Mouse (Mus musculus) adrenal gland (tissue): ENCODE measurements around the gene Cacna1h.

ENCODE experiments used
- intact Hi-C: fragments of 180-260 bp; cut with DNase I; formaldehyde crosslinking; loops from one replicate; pipeline ENCODE4 v1.15.1; 2025

The Cacna1h gene

GRCm38 (mm10) chr17:25333943-25334342 lies 99.6 kb downstream of the Cacna1h start:
- intact Hi-C loops, result loop anchor here (2.0 to 5.0 kb wide), 2 partner anchors 33 to 137 kb away; partner anchors contain the start of genes Tpsb2 and Tpsg1

- intact Hi-C loops, result loop anchor here (5.0 kb wide), 1 partner anchor 35 kb away; the partner anchor contains the start of genes Tpsb2 and Tpsg1
Observed at GRCm38 (mm10) chr17:25332321-25332720, 101.3 kb downstream of the Cacna1h start.
